Mouse (Mus musculus): ENCODE results near the gene Slit3. TPM values are rescaled to one million over a fixed set of nuclear protein-coding genes. Genes with fewer than 3 reads are reported as not detected.

The Slit3 gene
- polyA plus RNA-seq, 1 experiment from 2014 or later: 13.0 TPM

- Histone ChIP-seq H3K9me3 (no peaks in the 10 kb centered on the region), H3K27me3 (no peaks in the 10 kb centered on the region), H3K36me3 (no peaks in the 10 kb centered on the region), H3K27ac (replicated peaks) (no peak overlapping the region), H3K4me1 (replicated peaks) (peaks cover 17% of the 10 kb centered on the region), H3K4me2 (peak overlapping the region; percentile 20), H3K9ac (no peak overlapping the region), H3K4me3 (no peak overlapping the region)
- ATAC-seq (ENCODE audit: low FRiP score, low read depth): 0 out of 2 replicates have a peak, but pooled peaks have one; percentile 21
- WGBS: 14% methylated on average over 11 of the region's 11 CpGs
Measured at GRCm38 (mm10) chr11:35639428-35639827, 518.4 kb downstream of the Slit3 start.

- Histone ChIP-seq H3K9ac (no peak overlapping the region), H3K4me2 (no peak overlapping the region), H3K4me3 (no peak overlapping the region), H3K36me3 (no peaks in the 10 kb centered on the region), H3K9me3 (no peaks in the 10 kb centered on the region), H3K27ac (replicated peaks) (no peak overlapping the region), H3K4me1 (replicated peaks) (peaks cover 7% of the 10 kb centered on the region; the same call in 1 of the 2 replicates), H3K27me3 (no peaks in the 10 kb centered on the region)
- WGBS: 59% methylated on average over 10 of the region's 10 CpGs
- no peak for ATAC-seq (ENCODE audit: low FRiP score, low read depth)
Measured at GRCm38 (mm10) chr11:35651286-35651685, 530.3 kb downstream of the Slit3 start.

GRCm38 (mm10) chr11:35655836-35656235, 534.8 kb downstream of the Slit3 start:
- Histone ChIP-seq H3K27me3 (no peaks in the 10 kb centered on the region), H3K9me3 (no peaks in the 10 kb centered on the region), H3K4me1 (replicated peaks) (peaks cover 7% of the 10 kb centered on the region; the same call in 1 of the 2 replicates), H3K4me2 (no peak overlapping the region), H3K36me3 (no peaks in the 10 kb centered on the region), H3K27ac (replicated peaks) (no peak overlapping the region), H3K9ac (no peak overlapping the region), H3K4me3 (no peak overlapping the region)
- no peak for ATAC-seq (ENCODE audit: low FRiP score, low read depth)

- Histone ChIP-seq H3K9me3 (no peaks in the 10 kb centered on the region), H3K9ac (no peak overlapping the region), H3K4me2 (no peak overlapping the region), H3K27me3 (no peaks in the 10 kb centered on the region), H3K4me1 (replicated peaks) (no peaks in the 10 kb centered on the region; the same call in 1 of the 2 replicates), H3K4me3 (no peak overlapping the region), H3K36me3 (no peaks in the 10 kb centered on the region), H3K27ac (replicated peaks) (no peak overlapping the region)
- no peak for ATAC-seq (ENCODE audit: low FRiP score, low read depth)
- 90% methylated on average over 6 of the region's 6 CpGs for WGBS
Measured at GRCm38 (mm10) chr11:35657582-35657981, 536.6 kb downstream of the Slit3 start.

GRCm38 (mm10) chr11:35660967-35661366, 539.9 kb downstream of the Slit3 start:
- no peak overlapping the region for H3K4me2 ChIP-seq
- no peaks in the 10 kb centered on the region for H3K36me3 ChIP-seq
- no peak overlapping the region for H3K27ac ChIP-seq (replicated peaks)
- H3K27me3 ChIP-seq: no peaks in the 10 kb centered on the region
- no peak for ATAC-seq (ENCODE audit: low FRiP score, low read depth)
- no peaks in the 10 kb centered on the region for H3K9me3 ChIP-seq
- 90% methylated on average over 4 of the region's 4 CpGs for WGBS
- no peak overlapping the region for H3K9ac ChIP-seq
- no peak overlapping the region for H3K4me3 ChIP-seq
- no peaks in the 10 kb centered on the region; the same call in 1 of the 2 replicates for H3K4me1 ChIP-seq (replicated peaks)

GRCm38 (mm10) chr11:35662945-35663344, 541.9 kb downstream of the Slit3 start:
- Histone ChIP-seq H3K9me3 (no peaks in the 10 kb centered on the region), H3K36me3 (no peaks in the 10 kb centered on the region), H3K4me3 (no peak overlapping the region), H3K4me2 (no peak overlapping the region), H3K4me1 (replicated peaks) (no peaks in the 10 kb centered on the region; the same call in 1 of the 2 replicates), H3K27me3 (no peaks in the 10 kb centered on the region), H3K27ac (replicated peaks) (no peak overlapping the region), H3K9ac (no peak overlapping the region)
- no peak for ATAC-seq (ENCODE audit: low FRiP score, low read depth)
- 92% methylated on average over 3 of the region's 3 CpGs for WGBS

- 37% methylated on average over 8 of the region's 8 CpGs for WGBS
- Histone ChIP-seq H3K27me3 (no peaks in the 10 kb centered on the region), H3K4me2 (no peak overlapping the region), H3K4me1 (replicated peaks) (peaks cover 6% of the 10 kb centered on the region), H3K27ac (replicated peaks) (no peak overlapping the region), H3K4me3 (no peak overlapping the region), H3K9ac (no peak overlapping the region), H3K36me3 (no peaks in the 10 kb centered on the region), H3K9me3 (no peaks in the 10 kb centered on the region)
- ATAC-seq (ENCODE audit: low FRiP score, low read depth): no peak
Measured at GRCm38 (mm10) chr11:35663661-35664060, 542.6 kb downstream of the Slit3 start.

- no peak overlapping the region for H3K4me3 ChIP-seq
- no peak overlapping the region for H3K27ac ChIP-seq (replicated peaks)
- H3K9me3 ChIP-seq: no peaks in the 10 kb centered on the region
- H3K9ac ChIP-seq: no peak overlapping the region
- no peaks in the 10 kb centered on the region for H3K36me3 ChIP-seq
- WGBS: 50% methylated on average over 5 of the region's 5 CpGs
- ATAC-seq (ENCODE audit: low FRiP score, low read depth): peak; percentile 57
- H3K4me1 ChIP-seq (replicated peaks): peaks cover 7% of the 10 kb centered on the region
- H3K27me3 ChIP-seq: no peaks in the 10 kb centered on the region
- no peak overlapping the region for H3K4me2 ChIP-seq
Measured at GRCm38 (mm10) chr11:35664991-35665390, 544.0 kb downstream of the Slit3 start.

GRCm38 (mm10) chr11:35667428-35667827, 546.4 kb downstream of the Slit3 start:
- H3K9ac ChIP-seq: no peak overlapping the region
- 46% methylated on average over 3 of the region's 3 CpGs for WGBS
- H3K27ac ChIP-seq (replicated peaks): no peak overlapping the region
- H3K4me2 ChIP-seq: no peak overlapping the region
- no peak overlapping the region for H3K4me3 ChIP-seq
- no peak for ATAC-seq (ENCODE audit: low FRiP score, low read depth)
- H3K4me1 ChIP-seq (replicated peaks): peaks cover 7% of the 10 kb centered on the region
- H3K36me3 ChIP-seq: no peaks in the 10 kb centered on the region
- H3K9me3 ChIP-seq: no peaks in the 10 kb centered on the region
- H3K27me3 ChIP-seq: no peaks in the 10 kb centered on the region

- peaks cover 7% of the 10 kb centered on the region for H3K4me1 ChIP-seq (replicated peaks)
- H3K27ac ChIP-seq (replicated peaks): no peak overlapping the region; the same call in 1 of the 2 replicates
- WGBS: 46% methylated on average over 3 of the region's 3 CpGs
- ATAC-seq (ENCODE audit: low FRiP score, low read depth): no peak
- no peaks in the 10 kb centered on the region for H3K27me3 ChIP-seq
- H3K36me3 ChIP-seq: no peaks in the 10 kb centered on the region
- no peak overlapping the region for H3K9ac ChIP-seq
- H3K4me3 ChIP-seq: no peak overlapping the region
- H3K9me3 ChIP-seq: no peaks in the 10 kb centered on the region
- no peak overlapping the region for H3K4me2 ChIP-seq
Measured at GRCm38 (mm10) chr11:35668138-35668537, 547.1 kb downstream of the Slit3 start.

GRCm38 (mm10) chr11:35668750-35669149, 547.7 kb downstream of the Slit3 start:
- H3K9me3 ChIP-seq: no peaks in the 10 kb centered on the region
- H3K4me2 ChIP-seq: no peak overlapping the region
- H3K27ac ChIP-seq (replicated peaks): no peak overlapping the region; the same call in 1 of the 2 replicates
- no peaks in the 10 kb centered on the region for H3K27me3 ChIP-seq
- H3K36me3 ChIP-seq: no peaks in the 10 kb centered on the region
- no peak overlapping the region for H3K4me3 ChIP-seq
- no peak overlapping the region for H3K9ac ChIP-seq
- ATAC-seq (ENCODE audit: low FRiP score, low read depth): peak; percentile 55
- peaks cover 7% of the 10 kb centered on the region for H3K4me1 ChIP-seq (replicated peaks)
- WGBS: 69% methylated on average over 1 of the region's 1 CpGs

- 72% methylated on average over 5 of the region's 5 CpGs for WGBS
- no peaks in the 10 kb centered on the region for H3K36me3 ChIP-seq
- H3K4me2 ChIP-seq: no peak overlapping the region
- peaks cover 7% of the 10 kb centered on the region for H3K4me1 ChIP-seq (replicated peaks)
- H3K4me3 ChIP-seq: no peak overlapping the region
- H3K9ac ChIP-seq: no peak overlapping the region
- no peak for ATAC-seq (ENCODE audit: low FRiP score, low read depth)
- no peaks in the 10 kb centered on the region for H3K27me3 ChIP-seq
- no peak overlapping the region for H3K27ac ChIP-seq (replicated peaks)
- no peaks in the 10 kb centered on the region for H3K9me3 ChIP-seq
Measured at GRCm38 (mm10) chr11:35669536-35669935, 548.5 kb downstream of the Slit3 start.

GRCm38 (mm10) chr11:35670181-35670580, 549.2 kb downstream of the Slit3 start:
- 75% methylated on average over 6 of the region's 6 CpGs for WGBS
- Histone ChIP-seq H3K4me1 (replicated peaks) (peaks cover 7% of the 10 kb centered on the region), H3K36me3 (no peaks in the 10 kb centered on the region), H3K4me2 (no peak overlapping the region), H3K27me3 (no peaks in the 10 kb centered on the region), H3K9ac (no peak overlapping the region), H3K9me3 (no peaks in the 10 kb centered on the region), H3K4me3 (no peak overlapping the region), H3K27ac (replicated peaks) (no peak overlapping the region)
- ATAC-seq (ENCODE audit: low FRiP score, low read depth): no peak
